Mouse (Mus musculus): ENCODE results near the gene Usmg5.

GRCm38 (mm10) chr19:47128164-47128563, 37.7 kb upstream of the Usmg5 start:
- TF ChIP-seq CTCF (IDR thresholded peaks at IDR 0.05; ENCODE audit: low read depth, low read length) (no peak), POLR2A (IDR thresholded peaks at IDR 0.05; ENCODE audit: extremely low read depth, insufficient read depth, low read length) (no peak)
